In genomic region chr5:33431173-33432005, GRCm38 (mm10) we compare ENCODE assay signal across 8 mouse cellular contexts. TPM values are rescaled to one million over a fixed set of nuclear protein-coding genes. Genes with fewer than 3 reads are reported as not detected.
A peak's percentile ranks its signal among the peaks of the same experiment; 100 is the strongest.
DNase-seq lines count a peak whose midpoint lies in the region; ATAC-seq and TF ChIP-seq lines count a peak whose summit lies in the region.

No protein-coding gene starts in this region.

- TF ChIP-seq CTCF in lung, embryonic 14.5 days (IDR thresholded peaks at IDR 0.05; ENCODE audit: low read depth): no peak
- no peak for TF ChIP-seq CTCF in thymus, adult 2 months (IDR thresholded peaks at IDR 0.05; ENCODE audit: borderline replicate concordance, control insufficient read depth, extremely low read depth, insufficient read depth, low read length, poor library complexity)

- ATAC-seq in lung, embryonic 14.5 days (ENCODE audit: insufficient read depth): no peak
- ATAC-seq in forebrain, embryonic 11.5 days (replicated peaks; ENCODE audit: low FRiP score): no peak
- no peak for ATAC-seq in limb, embryonic 11.5 days (ENCODE audit: insufficient number of reproducible peaks, low FRiP score, low TSS enrichment, low read depth)
- ATAC-seq in stomach, embryonic 14.5 days (ENCODE audit: insufficient number of reproducible peaks, insufficient read depth, low FRiP score, low read depth): no peak

- no peak for TF ChIP-seq POLR2A in thymus, adult 2 months (IDR thresholded peaks at IDR 0.05; ENCODE audit: control insufficient read depth, extremely low read depth, insufficient read depth, low read length, poor library complexity)

- H3K4me1 ChIP-seq in lung, embryonic 14.5 days (ENCODE audit: insufficient read depth): no peaks in the 10 kb centered on the region
- peaks cover 22% of the 10 kb centered on the region; the same call in 1 of the 2 replicates for H3K4me1 ChIP-seq in forebrain, embryonic 11.5 days (replicated peaks; ENCODE audit: control insufficient read depth, insufficient read depth, low read length)
- H3K4me1 ChIP-seq in limb, embryonic 11.5 days (ENCODE audit: control insufficient read depth, insufficient read depth, low read length): peaks cover 19% of the 10 kb centered on the region
- peaks cover 14% of the 10 kb centered on the region for H3K4me1 ChIP-seq in stomach, embryonic 14.5 days (ENCODE audit: control insufficient read depth, insufficient read depth, low read length)
- H3K4me1 ChIP-seq in thymus, adult 2 months (replicated peaks; ENCODE audit: control insufficient read depth, insufficient read depth, low read length): peaks cover 4% of the 10 kb centered on the region

- no peak overlapping the region for H3K9ac ChIP-seq in lung, embryonic 14.5 days
- H3K9ac ChIP-seq in forebrain, embryonic 11.5 days (ENCODE audit: low read length): no peak overlapping the region
- H3K9ac ChIP-seq in limb, embryonic 11.5 days (ENCODE audit: low read length): 0 out of 2 replicates have a peak overlapping the region, but pooled peaks have one; percentile 4
- H3K9ac ChIP-seq in stomach, embryonic 14.5 days (replicated peaks; ENCODE audit: low read depth, low read length): no peak overlapping the region

- H3K36me3 ChIP-seq in lung, embryonic 14.5 days (ENCODE audit: insufficient read depth): no peaks in the 10 kb centered on the region
- no peaks in the 10 kb centered on the region for H3K36me3 ChIP-seq in forebrain, embryonic 11.5 days (ENCODE audit: control insufficient read depth, insufficient read depth, low read length)
- H3K36me3 ChIP-seq in limb, embryonic 11.5 days (ENCODE audit: control insufficient read depth, insufficient read depth, low read length): no peaks in the 10 kb centered on the region
- no peaks in the 10 kb centered on the region for H3K36me3 ChIP-seq in stomach, embryonic 14.5 days (ENCODE audit: control insufficient read depth, insufficient read depth, low read length)
- H3K36me3 ChIP-seq in thymus, adult 2 months (ENCODE audit: control insufficient read depth, insufficient read depth, low read length): no peaks in the 10 kb centered on the region

- H3K27me3 ChIP-seq in lung, embryonic 14.5 days (ENCODE audit: insufficient read depth, low read length): peaks cover 91% of the 10 kb centered on the region
- peaks cover 87% of the 10 kb centered on the region for H3K27me3 ChIP-seq in forebrain, embryonic 11.5 days (ENCODE audit: control insufficient read depth, insufficient read depth, low read length)
- H3K27me3 ChIP-seq in limb, embryonic 11.5 days (ENCODE audit: control insufficient read depth, insufficient read depth, low read length): peaks cover 85% of the 10 kb centered on the region
- peaks cover 83% of the 10 kb centered on the region for H3K27me3 ChIP-seq in stomach, embryonic 14.5 days (ENCODE audit: control insufficient read depth, insufficient read depth, low read length)
- H3K27me3 ChIP-seq in thymus, adult 2 months (ENCODE audit: control insufficient read depth, insufficient read depth, low read length): peaks cover 26% of the 10 kb centered on the region

- WGBS in lung, embryonic 14.5 days: 2% methylated on average over 77 of the region's 77 CpGs
- 1% methylated on average over 77 of the region's 77 CpGs for WGBS in forebrain, embryonic 11.5 days
- WGBS in limb, embryonic 11.5 days: under 1% methylated on average over 77 of the region's 77 CpGs
- WGBS in stomach, embryonic 14.5 days: 1% methylated on average over 74 of the region's 77 CpGs
- 1% methylated on average over 77 of the region's 77 CpGs for WGBS in thymus, adult 2 months

- peak overlapping the region; percentile 48 for H3K4me2 ChIP-seq in lung, embryonic 14.5 days
- H3K4me2 ChIP-seq in forebrain, embryonic 11.5 days (ENCODE audit: low read depth, low read length, severe bottlenecking): peak overlapping the region; percentile 34; the same call in 1 of the 2 replicates
- peak overlapping the region; percentile 27; the same call in 1 of the 2 replicates for H3K4me2 ChIP-seq in limb, embryonic 11.5 days (ENCODE audit: low read depth, severe bottlenecking)
- peak overlapping the region; percentile 34; the same call in 1 of the 2 replicates for H3K4me2 ChIP-seq in stomach, embryonic 14.5 days (replicated peaks; ENCODE audit: low read depth, low read length)

- H3K9me3 ChIP-seq in lung, embryonic 14.5 days (ENCODE audit: low read depth, low read length): no peaks in the 10 kb centered on the region
- H3K9me3 ChIP-seq in forebrain, embryonic 11.5 days (ENCODE audit: control insufficient read depth, low read length): no peaks in the 10 kb centered on the region
- H3K9me3 ChIP-seq in limb, embryonic 11.5 days (ENCODE audit: control insufficient read depth, low read length): no peaks in the 10 kb centered on the region
- H3K9me3 ChIP-seq in stomach, embryonic 14.5 days (ENCODE audit: control insufficient read depth, low read depth, low read length): no peaks in the 10 kb centered on the region

- no peak overlapping the region for H3K27ac ChIP-seq in lung, embryonic 14.5 days (ENCODE audit: low read depth)
- no peak overlapping the region for H3K27ac ChIP-seq in forebrain, embryonic 11.5 days (ENCODE audit: low read depth, low read length)
- H3K27ac ChIP-seq in limb, embryonic 11.5 days (replicated peaks; ENCODE audit: low read depth, low read length): no peak overlapping the region
- no peak overlapping the region for H3K27ac ChIP-seq in stomach, embryonic 14.5 days (ENCODE audit: low read length)
- H3K27ac ChIP-seq in thymus, adult 2 months (ENCODE audit: control insufficient read depth, insufficient read depth, low read length): no peak overlapping the region

- peak overlapping the region; percentile 24 for H3K4me3 ChIP-seq in lung, embryonic 14.5 days (ENCODE audit: low read depth, low read length)
- H3K4me3 ChIP-seq in forebrain, embryonic 11.5 days (ENCODE audit: low read depth, low read length): peak overlapping the region; percentile 16; the same call in 1 of the 2 replicates
- peak overlapping the region; percentile 24 for H3K4me3 ChIP-seq in limb, embryonic 11.5 days (ENCODE audit: low read depth, low read length)
- peak overlapping the region; percentile 13 for H3K4me3 ChIP-seq in stomach, embryonic 14.5 days (ENCODE audit: low read depth, low read length)
- H3K4me3 ChIP-seq in thymus, adult 2 months (ENCODE audit: control insufficient read depth, insufficient read depth, low read length): no peak overlapping the region

- no peak for DNase-seq in lung, embryonic 14.5 days
- DNase-seq in lung, postnatal 36 days: no peak
- DNase-seq in forebrain, embryonic 11.5 days (ENCODE audit: low spot score): peak; percentile 61
- peak; percentile 62 for DNase-seq in limb, embryonic 11.5 days (ENCODE audit: low spot score)
- DNase-seq in thymus, adult 2 months: no peak
- DNase-seq in frontal cortex, postnatal 36 days (ENCODE audit: low spot score in 2 of 2): no peak
- DNase-seq in thymus, postnatal 14 days: no peak

RNA-seq across cellular contexts. Expression of gene Nkx1-1, which starts 2.4 kb away (rescaled TPM):
- not detected in 2 replicates for polyA plus RNA-seq in lung, embryonic 14.5 days (2014; fragmentation: Nextera tagmentation; extraction: Ambion mirVana)
- polyA plus RNA-seq in forebrain, embryonic 11.5 days (2014; fragmentation: Nextera tagmentation; extraction: Ambion mirVana): not detected in 2 replicates
- polyA plus RNA-seq in limb, embryonic 11.5 days (2014; fragmentation: Nextera tagmentation; extraction: Ambion mirVana): not detected in 2 replicates
- polyA plus RNA-seq in stomach, embryonic 14.5 days (2014; fragmentation: Nextera tagmentation; extraction: Ambion mirVana): not detected in 2 replicates
- 0.10 TPM in 1 of 2 replicates, not detected in the other for polyA plus RNA-seq in thymus, adult 2 months (2012; rRNA removed)

RNA-seq across cellular contexts. Expression of gene Uvssa, which starts 53.0 kb away (rescaled TPM):
- 8.2 and 8.4 TPM in 2 replicates for polyA plus RNA-seq in lung, embryonic 14.5 days (2014; fragmentation: Nextera tagmentation; extraction: Ambion mirVana)
- 6.3 and 8.8 TPM in 2 replicates for polyA plus RNA-seq in forebrain, embryonic 11.5 days (2014; fragmentation: Nextera tagmentation; extraction: Ambion mirVana)
- 8.1 and 8.6 TPM in 2 replicates for polyA plus RNA-seq in limb, embryonic 11.5 days (2014; fragmentation: Nextera tagmentation; extraction: Ambion mirVana)
- polyA plus RNA-seq in stomach, embryonic 14.5 days (2014; fragmentation: Nextera tagmentation; extraction: Ambion mirVana): 11.7 and 12.0 TPM in 2 replicates
- 9.7 and 10.6 TPM in 2 replicates for polyA plus RNA-seq in thymus, adult 2 months (2012; rRNA removed)

Comparison
In these comparisons a context has a peak if more than half of its experiments do, and no peak if none do; other contexts are left out.
1. DNase-seq: peak in forebrain, embryonic 11.5 days (single experiment) and limb, embryonic 11.5 days (single experiment); none in lung, embryonic 14.5 days (single experiment), lung, postnatal 36 days (single experiment), thymus, adult 2 months (single experiment), frontal cortex, postnatal 36 days (0 of 2) and thymus, postnatal 14 days (single experiment).
2. Peak in every context shown above with its lines, with median percentiles within 50 percentile points of each other: H3K4me2 ChIP-seq.